Mouse (Mus musculus) C2C12 (cell line): ENCODE results near the gene Anks1b.

Experiments used
- CEBPB ChIP-seq: IDR thresholded peaks from one replicate; pipeline ENCODE4 v1.6.1; 2011; ENCODE audit warnings: low read depth, mild to moderate bottlenecking, control low read depth, moderate library complexity
- CTCF ChIP-seq: IDR thresholded peaks from one replicate; pipeline ENCODE4 v1.5.1; 2011; ENCODE audit not compliant: control insufficient read depth, insufficient read depth, insufficient read length
- MAX ChIP-seq: IDR thresholded peaks from one replicate; pipeline ENCODE4 v1.6.1; 2011; ENCODE audit warnings: mild to moderate bottlenecking, control low read depth
- USF1 ChIP-seq: IDR thresholded peaks from one replicate; pipeline ENCODE4 v1.6.1; 2011; ENCODE audit warnings: low read depth, mild to moderate bottlenecking, control low read depth, moderate library complexity

DNA sequence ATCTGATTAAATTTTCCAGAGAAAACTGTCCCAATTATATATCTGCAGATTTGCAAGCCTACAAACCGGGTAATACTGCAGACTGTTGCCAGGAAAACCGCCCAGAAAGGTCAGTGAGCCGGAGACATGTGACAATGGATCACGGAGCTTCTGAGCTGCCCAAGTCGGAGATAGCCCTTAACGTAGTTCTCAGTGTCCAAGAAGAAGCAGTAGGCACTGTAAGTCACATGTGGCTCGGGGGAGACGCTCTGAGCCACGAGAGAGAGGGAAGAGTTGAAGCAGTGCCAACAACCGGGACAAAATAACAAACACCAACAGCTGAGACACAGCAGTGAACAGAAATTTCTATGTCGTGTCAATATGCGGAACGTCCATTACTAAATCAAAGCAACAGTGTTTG is 1128.1 kb downstream of the Anks1b start:
- no peak for TF ChIP-seq CTCF
- no peak for TF ChIP-seq USF1
- no peak for TF ChIP-seq CEBPB
- no peak for TF ChIP-seq MAX
